Mouse (Mus musculus) embryo, embryonic 10.5 days (tissue): ENCODE measurements around the gene Peli2.

ENCODE experiments used
- DNase-seq: peaks from one replicate; pipeline ENCODE4 v3.0.0-alpha.2; 2015; ENCODE audit warnings: low spot score

The Peli2 gene

DNA sequence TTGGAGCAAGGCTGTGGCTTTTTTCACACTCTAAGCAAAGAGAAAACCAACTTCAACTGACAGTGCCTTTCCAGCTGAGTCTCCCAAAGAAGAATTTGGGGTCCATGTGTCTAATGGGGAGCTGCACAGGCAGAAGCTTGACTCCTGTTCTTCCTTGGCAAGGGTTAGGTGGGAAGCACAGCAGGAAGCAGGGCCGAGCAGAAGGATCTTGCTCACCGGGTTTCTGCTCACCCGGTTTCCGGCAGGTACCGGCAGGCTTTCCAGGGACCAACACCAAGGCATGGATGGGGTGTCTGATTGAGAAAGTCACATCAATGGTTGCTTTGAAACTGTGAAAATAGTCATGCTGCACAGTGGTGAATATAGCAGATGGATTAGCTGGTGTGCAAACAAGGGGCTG lies 70.3 kb downstream of the Peli2 start:
- no peak for DNase-seq

DNA sequence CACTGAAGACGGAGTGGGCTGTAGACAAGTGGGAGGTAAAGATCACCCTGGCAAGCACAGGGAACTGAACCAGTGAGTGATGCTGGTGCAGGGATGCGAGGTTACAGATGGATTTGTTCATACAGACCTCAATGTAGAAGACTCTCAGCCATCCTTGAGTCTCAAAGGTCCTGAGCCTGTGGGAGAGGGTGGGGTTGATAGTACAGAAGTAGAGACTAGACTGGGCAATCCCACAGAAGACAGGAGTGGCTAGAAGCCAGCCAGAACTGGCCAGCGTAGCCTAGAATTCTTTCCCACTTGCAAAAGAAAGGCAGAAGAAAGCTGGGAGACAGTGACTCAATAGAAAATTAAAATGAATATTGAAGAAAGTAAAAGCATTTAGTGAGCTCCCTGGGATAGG lies 71.3 kb downstream of the Peli2 start:
- DNase-seq = no peak

DNA sequence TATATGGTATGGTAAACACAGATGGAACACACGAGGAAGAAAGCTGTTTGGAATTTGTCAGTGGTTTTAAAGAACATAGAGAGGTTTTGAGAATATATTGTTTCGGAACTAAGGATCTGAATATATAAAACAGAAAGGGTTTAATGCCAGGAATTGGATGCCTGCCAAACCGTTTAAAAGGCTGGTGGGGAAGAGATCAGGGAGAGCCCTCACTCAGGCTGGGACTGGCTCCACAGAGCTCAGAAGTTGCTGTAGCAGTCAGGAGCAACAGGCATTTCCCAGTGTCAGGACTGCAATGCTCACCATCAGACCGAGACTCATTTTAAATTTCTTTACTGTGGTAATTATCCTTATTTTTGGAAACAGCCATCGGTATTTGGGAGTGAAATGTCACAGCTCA lies 76.2 kb downstream of the Peli2 start:
- no peak for DNase-seq

DNA sequence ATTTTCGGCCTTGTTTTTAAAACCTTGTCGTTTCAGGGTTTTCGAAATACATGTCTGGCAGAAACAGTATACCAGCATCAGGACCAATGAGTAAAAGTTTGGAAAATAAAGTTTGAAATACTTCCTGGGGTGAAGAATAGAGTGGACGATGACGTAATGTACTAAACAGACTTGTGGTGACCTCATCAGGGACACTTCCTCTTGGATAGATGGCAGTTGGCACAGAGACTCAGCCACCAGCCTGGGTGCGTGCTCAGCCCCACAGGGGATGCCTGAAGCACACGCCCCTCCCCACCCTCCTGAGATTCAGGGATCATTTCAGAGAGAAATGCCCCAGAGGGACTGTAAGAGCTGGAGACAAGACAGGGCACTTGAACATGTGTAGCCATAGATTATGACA lies 76.7 kb downstream of the Peli2 start:
- DNase-seq = no peak

DNA sequence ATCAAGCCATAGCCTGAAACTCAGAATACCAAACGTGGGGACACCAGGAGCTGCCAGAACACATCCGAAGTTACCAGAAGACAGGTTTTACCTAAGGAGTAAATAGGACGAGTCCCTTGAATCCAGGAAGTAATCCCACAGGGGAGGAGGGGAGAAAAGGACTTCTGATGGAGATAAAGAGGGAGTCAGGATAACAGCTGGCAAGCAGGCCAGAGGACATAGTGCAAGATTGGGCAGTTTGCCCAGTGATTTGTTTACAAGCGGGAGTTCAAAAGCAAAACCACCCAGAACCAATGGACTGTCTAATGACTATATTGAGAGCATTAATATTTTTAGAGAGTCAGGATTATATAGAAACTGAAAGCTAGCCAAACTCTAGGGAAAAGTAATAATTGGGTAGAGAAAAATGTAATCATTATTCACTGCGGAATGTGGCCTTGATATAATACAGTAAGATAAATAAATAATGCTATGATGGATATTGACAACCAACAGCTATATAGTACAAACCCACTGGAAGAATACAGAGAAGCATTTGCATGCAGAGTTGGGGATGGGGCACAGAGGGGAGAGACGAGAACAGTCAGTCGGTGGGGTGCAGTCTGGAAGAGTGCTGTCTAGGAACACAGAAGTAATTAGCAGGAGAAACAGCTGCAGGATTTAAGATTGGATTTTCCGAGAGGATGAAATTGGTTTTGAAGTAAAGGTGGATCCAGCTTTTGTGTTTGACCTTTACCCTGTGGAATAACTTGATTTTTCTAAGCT lies 77.7 kb downstream of the Peli2 start:
- no peak for DNase-seq

DNA sequence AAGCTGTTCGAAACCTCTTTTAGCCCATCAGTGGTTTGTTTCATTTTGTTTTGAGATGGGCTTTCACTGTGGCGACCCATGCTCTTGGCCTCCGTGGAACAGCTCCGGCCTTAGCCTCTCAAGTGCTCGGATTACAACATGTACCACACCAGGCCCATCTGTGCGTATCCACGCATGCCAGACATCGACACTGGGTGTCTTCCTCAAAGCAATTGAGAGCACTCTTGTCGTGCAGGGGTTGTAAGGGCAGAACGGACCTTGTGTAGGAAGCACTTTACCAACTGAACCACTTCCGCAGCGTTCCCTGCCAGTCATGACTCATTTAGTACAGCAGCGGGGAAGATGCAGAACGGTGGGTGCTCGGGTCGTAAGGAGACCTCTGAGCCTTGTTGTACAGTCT lies 78.3 kb downstream of the Peli2 start:
- no peak for DNase-seq

DNA sequence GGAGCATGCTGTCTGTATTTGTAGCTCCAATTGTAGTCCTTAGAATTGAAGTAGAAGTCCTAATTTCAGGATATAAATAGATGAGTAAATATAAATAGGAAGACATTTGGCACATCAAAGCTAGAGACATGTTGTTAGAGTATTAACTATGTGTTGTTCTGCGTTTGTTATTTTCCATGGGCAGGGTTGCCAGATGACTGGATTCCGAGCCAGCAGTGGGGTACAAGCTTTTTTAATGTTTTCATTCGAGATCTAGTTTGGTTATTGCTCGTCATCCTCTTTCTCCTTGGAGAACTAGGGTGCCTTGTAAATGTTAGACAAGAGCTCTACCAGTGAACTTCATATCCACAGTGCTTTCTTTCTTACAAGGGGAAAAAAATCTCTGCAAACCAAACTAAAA lies 78.9 kb downstream of the Peli2 start:
- DNase-seq = no peak

DNA sequence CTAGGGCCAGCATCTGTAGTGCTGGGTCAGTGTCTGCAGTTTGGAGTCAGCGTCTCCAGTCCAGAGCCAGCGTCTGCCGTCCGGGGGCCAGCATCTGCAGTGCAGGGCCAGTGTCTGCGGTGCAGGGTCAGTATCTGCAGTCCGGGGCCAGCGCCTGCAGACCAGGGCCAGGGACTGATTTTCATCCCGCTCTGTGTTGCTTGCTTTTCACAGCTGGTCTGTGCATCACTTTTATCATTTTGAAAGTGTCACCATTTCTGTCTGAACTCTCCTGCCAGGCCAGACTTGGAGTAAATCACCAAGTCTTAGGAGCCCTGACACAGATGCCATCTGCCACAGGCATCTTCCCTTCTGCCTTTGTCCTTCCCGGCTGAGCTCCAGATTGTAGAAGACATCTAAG lies 79.7 kb downstream of the Peli2 start:
- DNase-seq = no peak

DNA sequence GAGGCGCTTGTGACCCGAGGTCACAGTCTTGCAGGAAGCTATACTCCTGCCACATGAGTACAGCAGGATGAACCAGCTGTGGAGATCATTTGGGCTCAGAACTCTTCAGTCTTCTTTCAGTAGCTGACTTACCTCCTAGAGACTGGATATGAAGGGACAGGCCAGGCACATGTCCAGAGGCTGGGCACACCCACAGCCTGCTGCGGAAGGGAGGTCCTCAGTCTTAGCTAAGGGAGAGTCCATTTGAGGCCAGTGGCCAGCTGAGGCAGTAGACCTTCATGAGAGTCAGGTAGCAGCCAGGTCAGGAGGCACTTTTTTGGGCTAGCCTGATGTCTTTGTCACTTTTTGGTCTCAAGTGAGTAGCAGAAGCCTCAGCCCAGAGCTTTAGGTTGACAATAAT lies 80.2 kb downstream of the Peli2 start:
- DNase-seq = no peak

DNA sequence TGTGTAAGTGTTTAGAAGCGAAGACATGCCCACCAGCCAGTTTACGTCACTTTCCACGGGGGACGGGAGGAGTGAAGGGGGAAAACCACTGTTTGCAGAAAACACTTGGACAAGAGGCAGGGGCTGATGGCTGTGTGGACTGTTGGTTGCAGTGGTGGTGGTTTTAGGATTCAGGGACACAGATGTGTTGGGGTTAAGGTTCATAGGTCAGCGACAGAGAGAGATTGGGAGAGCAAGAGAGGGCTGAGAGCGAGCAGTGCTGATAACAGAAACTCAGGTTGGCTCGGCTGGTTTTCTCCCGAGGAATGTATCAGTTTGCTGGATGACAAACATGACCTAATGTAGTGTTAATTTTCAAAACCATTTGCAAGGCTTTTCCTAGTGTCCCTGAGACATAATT lies 80.8 kb downstream of the Peli2 start:
- DNase-seq = no peak

DNA sequence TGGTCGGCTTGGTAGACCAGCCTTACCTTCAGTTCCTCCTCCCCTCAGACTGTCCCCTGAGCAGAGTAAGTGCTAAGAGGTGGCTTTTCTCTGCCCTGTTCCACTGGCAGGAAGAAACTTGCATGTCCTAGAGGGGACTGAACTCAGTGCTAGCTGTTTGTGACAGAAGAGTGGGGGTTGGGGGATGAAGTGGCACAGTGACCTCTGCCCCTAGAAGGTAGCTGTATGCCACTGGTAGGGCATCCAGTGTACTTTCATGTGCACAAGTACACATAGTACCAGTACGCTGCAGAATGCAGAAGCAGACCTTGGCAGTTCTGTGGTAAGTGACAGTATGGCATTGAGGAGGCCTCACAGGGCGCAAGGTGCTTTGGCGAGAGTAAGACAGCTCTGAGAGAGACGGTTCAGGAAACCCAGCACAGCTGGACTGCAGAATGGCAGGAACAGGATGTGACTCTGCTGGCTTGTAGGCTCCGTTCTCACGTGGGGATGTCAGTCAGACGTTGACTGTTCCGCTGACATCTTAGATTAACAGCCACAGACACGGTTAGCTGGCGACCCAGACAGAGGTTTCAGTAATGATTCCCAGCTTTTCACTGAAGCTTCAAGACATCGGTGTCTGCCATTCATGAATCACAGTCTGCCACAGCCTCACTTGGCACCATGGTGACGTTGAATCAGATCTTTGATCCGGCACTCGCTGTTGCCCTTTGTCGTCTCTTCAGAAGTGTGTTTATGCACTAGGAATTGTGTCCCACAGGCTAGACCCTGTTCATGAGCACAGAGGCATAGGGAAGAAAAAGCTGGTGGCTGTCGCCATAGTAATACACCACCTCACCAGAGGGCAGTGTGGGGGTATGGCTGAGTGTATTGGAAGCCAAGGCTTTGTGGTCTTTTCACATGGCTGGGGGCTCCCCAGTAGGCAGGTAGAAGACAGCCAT lies 81.7 kb downstream of the Peli2 start:
- peak; percentile 50 for DNase-seq

DNA sequence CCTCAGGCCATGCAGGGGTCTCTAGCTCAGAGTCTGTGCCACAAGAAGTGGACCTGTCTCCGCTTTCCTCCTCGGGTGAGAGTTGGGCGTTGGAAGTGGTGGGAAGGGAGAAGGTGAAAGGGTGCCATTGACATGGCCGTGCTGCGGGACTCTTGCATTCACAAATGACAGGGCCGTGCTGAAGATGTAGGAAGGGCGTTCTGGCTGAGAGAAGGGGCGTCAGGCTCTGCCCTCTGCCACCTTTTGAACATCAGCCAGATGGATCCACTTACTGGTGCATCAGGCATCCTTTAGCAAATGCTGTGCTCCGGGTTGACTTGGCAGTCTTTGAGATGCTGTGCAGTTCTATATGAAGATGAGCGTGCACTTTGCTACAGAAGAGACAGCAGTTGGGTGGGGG lies 84.4 kb downstream of the Peli2 start:
- no peak for DNase-seq

DNA sequence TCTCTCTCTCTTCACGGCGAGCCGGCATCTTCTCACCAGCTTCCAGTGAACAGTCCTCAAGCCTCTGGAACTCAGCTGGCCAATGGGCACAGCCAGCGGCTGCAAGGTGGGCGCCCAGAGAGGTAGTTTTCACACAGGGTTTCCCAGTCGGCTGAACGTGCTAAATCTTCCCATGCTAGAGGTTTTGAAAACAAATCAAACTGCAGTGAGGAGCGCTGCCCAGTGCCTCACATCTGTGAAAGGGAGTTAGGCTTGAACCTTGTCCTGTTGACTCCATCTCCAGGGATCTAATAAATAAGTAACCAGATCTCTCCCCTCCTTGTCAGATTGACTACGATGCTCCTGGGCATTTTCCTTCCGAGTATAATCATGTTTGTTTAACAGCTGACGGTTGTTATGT lies 85.0 kb downstream of the Peli2 start:
- peak; percentile 39 for DNase-seq

DNA sequence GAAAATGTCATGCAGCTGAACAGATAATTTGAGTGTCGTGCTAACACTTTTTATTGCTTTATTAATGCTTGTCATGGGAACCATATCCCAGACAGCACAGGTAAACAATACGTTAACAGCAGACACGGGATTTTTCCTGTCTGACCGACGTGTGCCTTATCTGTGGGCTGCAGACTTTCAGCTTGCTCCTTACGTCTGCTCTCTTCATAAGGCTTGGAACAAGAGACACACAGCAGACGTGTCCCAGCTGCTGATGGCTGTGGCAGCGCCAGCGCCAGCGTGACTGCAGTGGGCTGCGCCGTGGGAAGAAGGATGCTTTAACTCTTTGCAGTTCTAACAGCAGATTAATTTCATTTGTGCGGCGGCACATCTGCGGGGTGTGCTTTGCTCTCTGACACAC lies 86.5 kb downstream of the Peli2 start:
- no peak for DNase-seq

DNA sequence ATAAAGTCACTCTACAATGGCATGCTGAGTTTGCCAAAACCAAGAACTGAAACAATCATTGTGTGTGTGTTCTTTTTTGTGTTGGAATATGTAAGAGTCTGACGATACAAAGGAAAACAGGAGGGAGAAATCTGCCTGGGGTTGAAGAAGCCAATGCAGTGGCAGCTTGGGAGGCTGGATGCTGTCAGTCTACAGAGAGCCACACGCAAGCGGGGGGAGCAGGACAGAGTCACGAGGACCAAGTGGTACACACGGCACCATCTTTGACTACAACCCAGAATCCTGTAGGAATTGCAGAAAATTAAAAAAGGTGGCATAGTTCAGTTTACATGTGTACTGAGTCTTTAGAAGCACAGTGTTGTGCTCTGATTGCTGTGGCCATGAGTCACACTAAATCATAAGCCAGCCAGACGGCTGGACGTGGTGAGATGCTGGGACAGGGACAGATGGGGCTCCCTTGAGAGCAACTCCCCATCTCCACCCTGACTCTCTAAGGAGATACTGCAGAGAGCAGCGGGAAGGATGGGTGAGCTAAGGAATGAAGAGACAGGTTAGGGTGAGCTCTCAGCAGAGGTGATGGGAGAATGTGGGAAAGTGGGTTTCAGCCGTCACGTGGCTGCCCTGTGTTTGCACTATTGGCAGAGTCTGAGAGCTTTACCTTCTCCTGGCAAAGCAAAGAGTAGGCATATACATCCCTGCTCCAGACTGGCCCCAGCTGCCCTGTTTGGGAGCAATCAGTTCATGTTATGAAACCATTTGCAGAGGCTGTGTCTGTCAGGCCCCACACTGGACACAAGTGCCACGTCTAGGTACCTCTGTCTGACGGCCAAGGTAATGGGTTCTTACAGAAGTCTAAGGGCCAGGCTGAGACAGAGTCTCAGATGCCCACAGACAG lies 87.4 kb downstream of the Peli2 start:
- DNase-seq = no peak

DNA sequence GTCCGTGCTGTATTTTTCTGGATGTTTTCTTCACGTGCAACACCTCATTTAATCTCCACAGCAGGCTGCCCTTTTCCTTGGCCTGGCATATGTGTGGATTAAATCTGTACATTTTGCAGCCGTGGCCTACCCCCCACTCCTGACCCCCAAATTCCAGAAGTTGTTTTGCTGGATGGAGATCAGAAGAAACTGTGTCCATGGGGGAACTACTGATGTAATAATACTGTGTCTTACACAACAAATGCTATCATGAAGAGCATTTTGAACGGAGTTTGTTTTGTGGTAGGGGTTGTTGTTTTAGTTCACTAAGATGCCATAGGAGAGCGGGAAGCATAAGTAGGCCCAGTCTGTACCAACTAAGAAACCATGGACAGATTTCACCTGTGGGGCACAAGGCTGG lies 88.8 kb downstream of the Peli2 start:
- no peak for DNase-seq

DNA sequence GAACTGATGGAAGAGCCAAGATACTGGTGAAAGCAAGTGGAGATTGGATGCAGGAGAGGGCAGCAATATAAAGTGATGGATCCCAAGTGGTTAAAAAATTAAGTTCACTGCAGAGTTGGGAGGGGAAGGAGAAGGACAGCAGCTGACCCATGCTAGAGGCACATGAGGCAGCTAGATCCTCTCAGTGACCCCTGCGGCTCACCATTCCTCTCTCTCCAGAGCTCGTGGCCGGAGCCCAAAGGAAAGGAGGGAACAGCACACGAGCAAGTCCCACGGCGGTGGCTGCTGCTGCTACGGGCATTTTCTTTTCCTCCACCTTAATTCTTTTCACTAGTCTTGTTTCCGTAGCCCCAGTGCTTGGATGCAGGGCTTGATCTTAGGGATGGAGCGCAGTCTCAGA lies 89.5 kb downstream of the Peli2 start:
- no peak for DNase-seq

DNA sequence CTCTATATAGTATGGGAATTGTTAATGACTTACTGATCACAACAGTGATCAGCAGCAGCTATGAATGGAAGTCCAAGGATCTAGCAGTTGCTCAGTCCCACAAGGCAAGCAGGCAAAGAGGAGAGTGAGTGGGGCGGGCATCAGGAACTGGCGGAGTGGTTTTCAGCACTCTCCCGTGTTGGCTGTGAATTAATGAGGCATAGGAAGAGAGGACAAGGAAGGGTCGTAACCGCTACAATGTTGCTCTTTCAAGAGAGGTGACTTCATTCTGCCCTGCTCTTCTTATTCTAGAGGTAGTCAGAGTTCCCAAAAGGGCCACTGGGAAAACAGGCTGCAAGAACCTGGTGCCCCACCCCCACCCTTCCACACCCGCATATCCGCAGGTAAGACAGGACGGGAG lies 90.9 kb downstream of the Peli2 start:
- DNase-seq = no peak

DNA sequence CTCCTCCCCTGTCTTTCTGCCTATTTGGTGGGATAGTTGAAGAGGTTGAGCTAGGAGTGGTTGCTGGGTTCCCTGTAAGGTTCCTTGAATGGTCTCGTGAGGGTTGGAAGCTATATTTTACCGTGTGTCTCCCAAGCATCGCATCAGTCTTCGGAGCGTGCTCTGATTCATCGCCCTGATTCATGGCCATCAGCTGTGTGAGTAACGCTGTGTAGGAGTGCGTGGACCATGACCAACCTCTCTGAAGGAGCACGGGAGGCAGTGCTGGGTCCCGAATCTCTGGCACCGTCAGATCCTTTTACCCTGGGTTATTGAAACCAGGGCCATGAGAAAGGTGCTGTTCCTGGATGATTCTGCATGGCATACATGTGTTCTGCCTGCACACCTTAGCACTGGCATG lies 92.2 kb downstream of the Peli2 start:
- no peak for DNase-seq

DNA sequence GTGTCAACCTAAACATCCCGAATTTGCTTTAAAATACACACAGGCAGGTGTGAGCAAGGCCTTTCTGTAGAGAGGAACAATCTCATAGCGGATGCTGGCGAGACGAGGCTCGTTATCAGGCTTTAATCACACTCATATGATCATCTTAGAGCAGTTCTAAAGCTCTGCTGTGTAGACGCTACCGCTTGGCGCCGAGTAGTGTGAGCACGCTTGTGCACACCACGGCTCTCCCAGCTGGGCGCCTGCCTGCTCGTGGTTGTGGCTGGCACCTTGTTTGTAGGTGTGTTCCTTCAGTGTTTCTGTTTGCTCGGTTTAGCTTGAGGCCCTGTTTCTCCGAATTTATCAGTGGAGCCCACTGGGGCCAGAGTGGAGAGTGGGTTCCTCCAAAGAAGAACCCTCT lies 93.0 kb downstream of the Peli2 start:
- no peak for DNase-seq

DNA sequence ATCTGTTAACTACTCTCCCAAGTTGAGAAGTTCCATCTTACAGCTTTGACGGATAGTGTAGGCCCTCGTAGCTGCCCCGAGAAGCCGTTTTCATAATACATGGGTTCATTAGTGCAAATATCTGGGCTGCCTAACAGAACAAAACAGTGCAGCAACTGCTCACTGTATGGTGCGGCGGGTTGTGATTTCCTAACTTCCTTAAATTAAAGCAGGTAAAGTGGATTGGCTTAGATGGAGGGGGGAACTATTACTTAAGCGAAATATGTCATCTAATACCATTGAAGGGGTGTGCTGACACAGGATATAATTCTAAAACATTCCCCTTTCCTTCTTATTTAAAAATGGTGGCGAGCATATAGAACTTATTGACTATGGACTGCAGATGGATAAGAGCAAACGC lies 101.4 kb downstream of the Peli2 start:
- DNase-seq = no peak

DNA sequence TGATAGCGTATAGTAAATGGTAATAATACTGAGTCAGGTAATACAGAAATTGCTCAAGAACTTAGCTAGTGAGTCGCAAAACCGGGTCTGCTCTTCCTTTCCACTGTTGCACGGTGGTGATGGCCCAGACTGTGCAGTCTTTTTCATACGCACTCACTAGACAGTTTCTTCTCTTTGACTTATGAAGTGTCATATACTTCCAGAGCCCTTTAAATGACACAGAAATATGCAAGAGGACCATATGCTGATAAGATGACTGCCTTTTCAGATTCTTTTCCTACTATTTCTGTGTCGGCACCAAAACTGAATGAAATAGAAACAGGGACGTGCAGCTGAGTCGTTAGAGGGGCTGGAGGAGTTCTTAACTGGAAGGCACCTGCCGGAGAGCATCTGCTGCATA lies 102.1 kb downstream of the Peli2 start:
- no peak for DNase-seq

DNA sequence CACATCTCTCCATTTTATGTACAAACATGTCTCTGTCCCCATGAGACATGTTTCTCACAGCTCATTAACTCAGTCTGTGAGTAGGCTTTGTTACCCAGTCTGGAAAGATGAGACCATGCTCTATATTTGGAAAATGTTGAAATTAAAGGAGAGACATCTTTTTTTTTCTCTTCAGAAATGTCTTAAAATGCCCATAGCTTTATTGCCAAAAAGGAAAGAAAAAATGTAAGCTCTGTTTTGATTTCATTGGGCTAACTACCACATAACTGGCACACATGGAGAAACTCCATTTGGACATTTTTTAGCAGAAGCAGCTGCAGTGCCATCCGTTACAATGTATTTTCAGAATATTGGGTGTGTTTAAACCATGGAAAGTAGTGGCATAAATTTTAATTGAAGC lies 103.6 kb downstream of the Peli2 start:
- no peak for DNase-seq
